Mouse (Mus musculus) MEL (cell line): ENCODE measurements at regions not wholly inside any gene's neighbourhood (a gene's known extent, or its start where the extent isn't known, plus 50 kb on each side); places are given as distances from the start of the nearest gene placed in this dataset.

Source experiments
- DNase-seq: peaks from one replicate; pipeline ENCODE4 v3.0.0; 2011; ENCODE audit warnings: low read depth, low spot score
- H3K27ac ChIP-seq: 2 replicates; pipeline ENCODE4 v1.5.1; 2012; ENCODE audit warnings: low read depth, mild to moderate bottlenecking, control low read depth, low read length, moderate library complexity; ENCODE audit not compliant: control insufficient read depth
- H3K27me3 ChIP-seq, 2 experiments: fragments of 150-350 bp in 1 of 2; sonication (generic) in 1 of 2; 2 replicates each; pipeline ENCODE4 v1.6.1; 2012; ENCODE audit warnings: low read length in 2 of 2, mild to moderate bottlenecking in 2 of 2, improper control_type of control experiment in 1 of 2, moderate library complexity in 1 of 2; ENCODE audit not compliant: insufficient read depth in 2 of 2, control insufficient read depth in 1 of 2
- H3K36me3 ChIP-seq, 2 experiments: 2 replicates each; pipeline ENCODE4 v1.6.1; 2012 to 2014; ENCODE audit warnings: low read length in 2 of 2, improper control_type of control experiment in 1 of 2, inconsistent platforms in 1 of 2, mild to moderate bottlenecking in 1 of 2; ENCODE audit not compliant: insufficient read depth in 2 of 2, control insufficient read depth in 1 of 2
- H3K4me1 ChIP-seq, 2 experiments: fragments of 150-350 bp in 1 of 2; sonication (generic) in 1 of 2; 2 replicates each; pipeline ENCODE4 v1.6.1; 2012; ENCODE audit warnings: low read length in 2 of 2, improper control_type of control experiment in 1 of 2, mild to moderate bottlenecking in 1 of 2; ENCODE audit not compliant: insufficient read depth in 2 of 2, control insufficient read depth in 1 of 2
- H3K4me3 ChIP-seq, 2 experiments: fragments of 150-350 bp in 1 of 2; sonication (generic) in 1 of 2; 2 replicates each; pipeline ENCODE4 v1.5.1; 2012; ENCODE audit warnings: low read depth in 2 of 2, low read length in 2 of 2, mild to moderate bottlenecking in 2 of 2, moderate library complexity in 2 of 2, control low read depth in 1 of 2, improper control_type of control experiment in 1 of 2; ENCODE audit not compliant: control insufficient read depth in 1 of 2, insufficient read depth in 1 of 2
- H3K79me2 ChIP-seq: 2 replicates; pipeline ENCODE4 v1.6.1; 2012; ENCODE audit warnings: mild to moderate bottlenecking, low read length, moderate library complexity; ENCODE audit not compliant: control insufficient read depth, poor library complexity, insufficient read depth
- H3K9ac ChIP-seq: 2 replicates; pipeline ENCODE4 v1.6.1; 2012; ENCODE audit warnings: low read depth, mild to moderate bottlenecking, control low read depth, low read length, moderate library complexity; ENCODE audit not compliant: control insufficient read depth, poor library complexity, severe bottlenecking
- H3K9me3 ChIP-seq: fragments of 150-350 bp; sonication (generic); replicated peaks from 2 replicates; pipeline ENCODE4 v1.6.1; 2012; ENCODE audit warnings: mild to moderate bottlenecking, low read length, improper control_type of control experiment, moderate library complexity; ENCODE audit not compliant: insufficient read depth
- BHLHE40 ChIP-seq: IDR thresholded peaks from 2 replicates; pipeline ENCODE4 v1.6.1; 2012; ENCODE audit warnings: low read depth, mild to moderate bottlenecking, inconsistent platforms, low read length, improper control_type of control experiment, borderline replicate concordance
- CHD1 ChIP-seq: IDR thresholded peaks from 2 replicates; pipeline ENCODE4 v1.6.1; 2012; ENCODE audit warnings: low read depth, mild to moderate bottlenecking, inconsistent platforms, low read length, improper control_type of control experiment
- CHD2 ChIP-seq: IDR thresholded peaks from 2 replicates; pipeline ENCODE4 v1.6.1; 2011; ENCODE audit warnings: low read length, improper control_type of control experiment
- CTCF ChIP-seq, 3 experiments: IDR thresholded peaks in 2 of 3; conservative IDR thresholded peaks in 1 of 3; 2 replicates each; pipeline ENCODE4 v1.5.1; 2011 to 2012; ENCODE audit warnings: low read length in 3 of 3, low read depth in 2 of 3, mild to moderate bottlenecking in 2 of 3, improper control_type of control experiment in 1 of 3, inconsistent platforms in 1 of 3, mixed read lengths in 1 of 3, moderate library complexity in 1 of 3; ENCODE audit not compliant: control insufficient read depth in 1 of 3, insufficient read depth in 1 of 3, poor library complexity in 1 of 3, severe bottlenecking in 1 of 3
- ELF1 ChIP-seq: IDR thresholded peaks from 2 replicates; pipeline ENCODE4 v1.6.1; 2014; ENCODE audit warnings: low read depth, mild to moderate bottlenecking, inconsistent platforms, low read length, improper control_type of control experiment, moderate library complexity
- EP300 ChIP-seq, 2 experiments: IDR thresholded peaks; 2 replicates each; pipeline ENCODE4 v1.6.1; 2011; ENCODE audit warnings: improper control_type of control experiment in 2 of 2, low read length in 2 of 2, low read depth in 1 of 2, mild to moderate bottlenecking in 1 of 2
- ETS1 ChIP-seq: IDR thresholded peaks from 2 replicates; pipeline ENCODE4 v1.6.1; 2012; ENCODE audit warnings: low read depth, mild to moderate bottlenecking, inconsistent platforms, low read length, improper control_type of control experiment, moderate library complexity
- GABPA ChIP-seq: IDR thresholded peaks from 2 replicates; pipeline ENCODE4 v1.6.1; 2012; ENCODE audit warnings: low read depth, mild to moderate bottlenecking, inconsistent platforms, low read length, improper control_type of control experiment, moderate library complexity
- JUND ChIP-seq: IDR thresholded peaks from 2 replicates; pipeline ENCODE4 v1.6.1; 2011; ENCODE audit warnings: low read depth, mild to moderate bottlenecking, improper control_type of control experiment, low read length
- KAT2A ChIP-seq: conservative IDR thresholded peaks from 2 replicates; pipeline ENCODE4 v1.6.1; 2012; ENCODE audit warnings: low read depth, low read length, improper control_type of control experiment, inconsistent platforms
- MAFK ChIP-seq: IDR thresholded peaks from 2 replicates; pipeline ENCODE4 v1.6.1; 2011; ENCODE audit warnings: low read depth, mild to moderate bottlenecking, low read length, improper control_type of control experiment, borderline replicate concordance
- MAX ChIP-seq: IDR thresholded peaks from 2 replicates; pipeline ENCODE4 v1.6.1; 2011; ENCODE audit warnings: low read length, improper control_type of control experiment
- MEF2A ChIP-seq: IDR thresholded peaks from 2 replicates; pipeline ENCODE4 v1.6.1; 2014; ENCODE audit warnings: low read depth, mild to moderate bottlenecking, inconsistent platforms, low read length, improper control_type of control experiment; ENCODE audit not compliant: poor library complexity, insufficient replicate concordance, severe bottlenecking; ENCODE audit errors: extremely low read depth
- MXI1 ChIP-seq: IDR thresholded peaks from 2 replicates; pipeline ENCODE4 v1.6.1; 2011; ENCODE audit warnings: mild to moderate bottlenecking, low read depth, low read length, improper control_type of control experiment
- MYB ChIP-seq: IDR thresholded peaks from 2 replicates; pipeline ENCODE4 v1.6.1; 2011; ENCODE audit warnings: mild to moderate bottlenecking, low read depth, low read length, improper control_type of control experiment
- MYC ChIP-seq: IDR thresholded peaks from 2 replicates; pipeline ENCODE4 v1.6.1; 2011; ENCODE audit warnings: low read depth, mild to moderate bottlenecking, low read length, improper control_type of control experiment, moderate library complexity
- NRF1 ChIP-seq: IDR thresholded peaks from 2 replicates; pipeline ENCODE4 v1.6.1; 2014; ENCODE audit warnings: low read depth, mild to moderate bottlenecking, inconsistent platforms, low read length, improper control_type of control experiment, moderate library complexity; ENCODE audit not compliant: poor library complexity, insufficient read depth, severe bottlenecking
- POLR2A ChIP-seq, 2 experiments: IDR thresholded peaks; 2 replicates each; pipeline ENCODE4 v1.6.1; 2011 to 2012; ENCODE audit warnings: low read length in 2 of 2, mild to moderate bottlenecking in 2 of 2, control low read depth in 1 of 2, improper control_type of control experiment in 1 of 2, low read depth in 1 of 2, moderate library complexity in 1 of 2; ENCODE audit not compliant: control insufficient read depth in 1 of 2, insufficient read depth in 1 of 2, poor library complexity in 1 of 2
- POLR2AphosphoS2 ChIP-seq: IDR thresholded peaks from 2 replicates; pipeline ENCODE4 v1.6.1; 2011; ENCODE audit warnings: low read length, improper control_type of control experiment
- POLR2AphosphoS5 ChIP-seq: IDR thresholded peaks from 2 replicates; pipeline ENCODE4 v1.6.1; 2012; ENCODE audit warnings: low read depth, borderline replicate concordance, mild to moderate bottlenecking, inconsistent platforms, low read length, moderate library complexity, mixed read lengths
- RAD21 ChIP-seq: IDR thresholded peaks from 2 replicates; pipeline ENCODE4 v1.6.1; 2011; ENCODE audit warnings: mild to moderate bottlenecking, low read depth, low read length, improper control_type of control experiment
- SIN3A ChIP-seq: IDR thresholded peaks from 2 replicates; pipeline ENCODE4 v1.6.1; 2012; ENCODE audit warnings: low read length, improper control_type of control experiment, inconsistent platforms
- SMC3 ChIP-seq: IDR thresholded peaks from 2 replicates; pipeline ENCODE4 v1.6.1; 2011; ENCODE audit warnings: low read depth, low read length, improper control_type of control experiment
- TAL1 ChIP-seq: IDR thresholded peaks from 2 replicates; pipeline ENCODE4 v1.6.1; 2012; ENCODE audit warnings: mild to moderate bottlenecking, inconsistent platforms, low read length, moderate library complexity, mixed read lengths
- TCF12 ChIP-seq: IDR thresholded peaks from 2 replicates; pipeline ENCODE4 v1.6.1; 2014; ENCODE audit warnings: low read depth, mild to moderate bottlenecking, inconsistent platforms, low read length, improper control_type of control experiment, moderate library complexity
- UBTF ChIP-seq: IDR thresholded peaks from 2 replicates; pipeline ENCODE4 v1.6.1; 2012; ENCODE audit warnings: low read depth, mild to moderate bottlenecking, inconsistent platforms, low read length, improper control_type of control experiment, moderate library complexity, borderline replicate concordance; ENCODE audit not compliant: insufficient read depth
- USF1 ChIP-seq: IDR thresholded peaks from 2 replicates; pipeline ENCODE4 v1.6.1; 2014; ENCODE audit warnings: low read depth, mild to moderate bottlenecking, inconsistent platforms, low read length, improper control_type of control experiment, moderate library complexity
- ZKSCAN1 ChIP-seq: IDR thresholded peaks from 2 replicates; pipeline ENCODE4 v1.6.1; 2012; ENCODE audit warnings: low read depth, mild to moderate bottlenecking, inconsistent platforms, low read length, improper control_type of control experiment, moderate library complexity
- ZMIZ1 ChIP-seq: IDR thresholded peaks from 2 replicates; pipeline ENCODE4 v1.6.1; 2012; ENCODE audit warnings: low read depth, mild to moderate bottlenecking, inconsistent platforms, low read length, improper control_type of control experiment, moderate library complexity
- ZNF384 ChIP-seq: IDR thresholded peaks from 2 replicates; pipeline ENCODE4 v1.6.1; 2012; ENCODE audit warnings: low read depth, mild to moderate bottlenecking, inconsistent platforms, low read length, improper control_type of control experiment

- Histone ChIP-seq H3K9ac (no peak overlapping the region), H3K4me3 (no peak overlapping the region), H3K27ac (no peak overlapping the region), H3K27me3 (no peaks in the 10 kb centered on the region), H3K36me3 (no peaks in the 10 kb centered on the region), H3K4me1 (no peaks in the 10 kb centered on the region), H3K9me3 (no peaks in the 10 kb centered on the region), H3K79me2 (no peaks in the 10 kb centered on the region)
- no peak for TF ChIP-seq MYB
- no peak for TF ChIP-seq EP300 (IDR thresholded peaks at IDR 0.05; ENCODE audit: low read depth in 1 of 2, low read length in 2 of 2)
- TF ChIP-seq POLR2A (IDR thresholded peaks at IDR 0.05; ENCODE audit: control insufficient read depth in 1 of 2, insufficient read depth in 1 of 2, low read depth in 1 of 2, low read length in 2 of 2, poor library complexity in 1 of 2), result no peak
- TF ChIP-seq ZNF384, result no peak
- TF ChIP-seq ZKSCAN1, result no peak
- TF ChIP-seq NRF1, result no peak
- no peak for TF ChIP-seq MAX
- no peak for TF ChIP-seq CHD1
- no peak for TF ChIP-seq MAFK
- no peak for TF ChIP-seq MXI1
- no peak for TF ChIP-seq GABPA
- TF ChIP-seq UBTF, result no peak
- TF ChIP-seq MYC, result no peak
- TF ChIP-seq POLR2AphosphoS5, result no peak
- no peak for TF ChIP-seq POLR2AphosphoS2
- TF ChIP-seq MEF2A, result no peak
- no peak for TF ChIP-seq ELF1
- no peak for TF ChIP-seq CTCF (IDR thresholded peaks at IDR 0.05 in 2 of 3, conservative IDR thresholded peaks at IDR 0.05 in 1 of 3; ENCODE audit: control insufficient read depth in 1 of 3, insufficient read depth in 1 of 3, low read depth in 2 of 3, low read length in 3 of 3, poor library complexity in 1 of 3, severe bottlenecking in 1 of 3)
- TF ChIP-seq ETS1, result no peak
- no peak for DNase-seq
Measured at GRCm38 (mm10) chr12:117439015-117439605, 77.2 kb upstream of the Rapgef5 start.

GRCm38 (mm10) chr12:117444247-117444989 lies 71.9 kb upstream of the Rapgef5 start:
- Histone ChIP-seq H3K27ac (no peak overlapping the region), H3K4me1 (no peaks in the 10 kb centered on the region), H3K36me3 (no peaks in the 10 kb centered on the region), H3K4me3 (no peak overlapping the region), H3K9me3 (no peaks in the 10 kb centered on the region; the same call in 1 of the 2 replicates), H3K27me3 (no peaks in the 10 kb centered on the region), H3K9ac (no peak overlapping the region), H3K79me2 (no peaks in the 10 kb centered on the region)
- no peak for DNase-seq
- no peak for TF ChIP-seq ZKSCAN1
- TF ChIP-seq BHLHE40, result no peak
- TF ChIP-seq MXI1, result no peak
- TF ChIP-seq USF1, result no peak
- no peak for TF ChIP-seq SIN3A
- TF ChIP-seq RAD21, result no peak
- TF ChIP-seq NRF1, result no peak
- TF ChIP-seq MYC, result no peak
- TF ChIP-seq CTCF (IDR thresholded peaks at IDR 0.05 in 2 of 3, conservative IDR thresholded peaks at IDR 0.05 in 1 of 3; ENCODE audit: control insufficient read depth in 1 of 3, insufficient read depth in 1 of 3, low read depth in 2 of 3, low read length in 3 of 3, poor library complexity in 1 of 3, severe bottlenecking in 1 of 3), result no peak
- no peak for TF ChIP-seq KAT2A
- TF ChIP-seq SMC3, result no peak
- no peak for TF ChIP-seq MAFK
- TF ChIP-seq GABPA, result no peak
- no peak for TF ChIP-seq ZMIZ1
- no peak for TF ChIP-seq ZNF384
- no peak for TF ChIP-seq CHD2
- TF ChIP-seq TAL1, result no peak
- no peak for TF ChIP-seq TCF12
- TF ChIP-seq JUND, result no peak
